Mouse (Mus musculus): ENCODE results near the gene Olfr204.
"Not testable (repeated sequence)": the region's sequence is repeated elsewhere in the genome, so short reads cannot be mapped to it uniquely, and the experiment has no call there.

The Olfr204 gene

GRCm38 (mm10) chr16:59318148-59318547 is at the start of gene Olfr204:
Gene Olfr204, minus strand, starts transcription at chr16:59318248.
- no peak for DNase-seq (ENCODE audit: low spot score)

GRCm38 (mm10) chr16:59363893-59364292 is 45.8 kb upstream of the Olfr204 start, which contains the start of gene Olfr209:
Gene Olfr209, minus strand, starts transcription at chr16:59363993.
- DNase-seq (ENCODE audit: low spot score), result no peak

GRCm38 (mm10) chr16:59349146-59349545 is 31.1 kb upstream of the Olfr204 start, which contains the start of gene Olfr206:
Gene Olfr206, minus strand, starts transcription at chr16:59349246.
- DNase-seq (ENCODE audit: low spot score), result no peak

GRCm38 (mm10) chr16:59331038-59331437 is 13.0 kb upstream of the Olfr204 start, which contains the start of gene Olfr205:
Gene Olfr205, minus strand, starts transcription at chr16:59331138.
- DNase-seq (ENCODE audit: low spot score), result no peak

- not testable (repeated sequence) for DNase-seq (ENCODE audit: low spot score)
Observed at GRCm38 (mm10) chr16:59323262-59323661, 5.2 kb upstream of the Olfr204 start.

- no peak for DNase-seq (ENCODE audit: low spot score)
Observed at GRCm38 (mm10) chr16:59298581-59298980, 19.5 kb downstream of the Olfr204 start, which contains the start of gene Olfr203. Gene Olfr203, plus strand, starts transcription at chr16:59298881.

- not testable (repeated sequence) for DNase-seq (ENCODE audit: low spot score)
Observed at GRCm38 (mm10) chr16:59287576-59287975, 30.5 kb downstream of the Olfr204 start.

GRCm38 (mm10) chr16:59286693-59287092 is 31.4 kb downstream of the Olfr204 start, which contains the start of gene Olfr202:
Gene Olfr202, minus strand, starts transcription at chr16:59286793.
- no peak for DNase-seq (ENCODE audit: low spot score)

GRCm38 (mm10) chr16:59283476-59283875 is 34.6 kb downstream of the Olfr204 start:
- DNase-seq (ENCODE audit: low spot score), result no peak

GRCm38 (mm10) chr16:59280542-59280941 is 37.5 kb downstream of the Olfr204 start:
- DNase-seq (ENCODE audit: low spot score), result no peak

- not testable (repeated sequence) for DNase-seq (ENCODE audit: low spot score)
Observed at GRCm38 (mm10) chr16:59272532-59272931, 45.5 kb downstream of the Olfr204 start, which contains the start of gene Olfr201. Gene Olfr201, minus strand, starts transcription at chr16:59272632.

GRCm38 (mm10) chr16:59269097-59269496 is 49.0 kb downstream of the Olfr204 start:
- DNase-seq (ENCODE audit: low spot score), result not testable (repeated sequence)

Measured in MN1 (cell line).